Mouse (Mus musculus): ENCODE data around the gene Tecpr2. TPM values are rescaled to one million over a fixed set of nuclear protein-coding genes. Genes with fewer than 3 reads are reported as not detected.

Gene Tecpr2
- polyA plus RNA-seq, 1 experiment from 2014 or later = 1.8 TPM

GRCm38 (mm10) chr12:110935983-110936620 lies 47.0 kb downstream of the Tecpr2 start:
- H3K4me1 ChIP-seq (replicated peaks; ENCODE audit: insufficient read depth, low read length) = no peaks in the 10 kb centered on the region
- peak; percentile 90 for DNase-seq (ENCODE audit: low spot score)
- no peak overlapping the region for H3K4me3 ChIP-seq (replicated peaks; ENCODE audit: low read depth, low read length)
- H3K4me2 ChIP-seq (ENCODE audit: low read length) = no peak overlapping the region
- H3K9ac ChIP-seq (ENCODE audit: low read depth, low read length) = no peak overlapping the region
- no peak overlapping the region for H3K27ac ChIP-seq
- H3K36me3 ChIP-seq (ENCODE audit: insufficient read depth, low read length) = peaks cover 14% of the 10 kb centered on the region; the same call in 1 of the 2 replicates
- no peaks in the 10 kb centered on the region for H3K9me3 ChIP-seq (replicated peaks; ENCODE audit: low read length)
- 61% methylated on average over 9 of the region's 9 CpGs for WGBS
- no peaks in the 10 kb centered on the region for H3K27me3 ChIP-seq (ENCODE audit: insufficient read depth, low read length)
- TF ChIP-seq CTCF (IDR thresholded peaks at IDR 0.05; ENCODE audit: low read depth) = peak; percentile 87
- ATAC-seq (replicated peaks; ENCODE audit: low FRiP score, low read depth) = peak; percentile 85

GRCm38 (mm10) chr12:110937496-110937895 lies 48.4 kb downstream of the Tecpr2 start:
- H3K4me1 ChIP-seq (replicated peaks; ENCODE audit: insufficient read depth, low read length) = no peaks in the 10 kb centered on the region
- no peak overlapping the region for H3K4me3 ChIP-seq (replicated peaks; ENCODE audit: low read depth, low read length)
- TF ChIP-seq CTCF (IDR thresholded peaks at IDR 0.05; ENCODE audit: low read depth) = no peak
- H3K27ac ChIP-seq = no peak overlapping the region
- H3K36me3 ChIP-seq (ENCODE audit: insufficient read depth, low read length) = peaks cover 15% of the 10 kb centered on the region; the same call in 1 of the 2 replicates
- H3K9me3 ChIP-seq (replicated peaks; ENCODE audit: low read length) = no peaks in the 10 kb centered on the region
- H3K9ac ChIP-seq (ENCODE audit: low read depth, low read length) = no peak overlapping the region
- 92% methylated on average over 5 of the region's 5 CpGs for WGBS
- H3K4me2 ChIP-seq (ENCODE audit: low read length) = no peak overlapping the region
- H3K27me3 ChIP-seq (ENCODE audit: insufficient read depth, low read length) = no peaks in the 10 kb centered on the region
- ATAC-seq (replicated peaks; ENCODE audit: low FRiP score, low read depth) (no peak), DNase-seq (ENCODE audit: low spot score) (no peak)

GRCm38 (mm10) chr12:110939385-110939784 lies 50.3 kb downstream of the Tecpr2 start:
- TF ChIP-seq CTCF (IDR thresholded peaks at IDR 0.05; ENCODE audit: low read depth) = no peak
- no peak overlapping the region for H3K9ac ChIP-seq (ENCODE audit: low read depth, low read length)
- 98% methylated on average over 5 of the region's 5 CpGs for whole genome bisulfite sequencing
- no peaks in the 10 kb centered on the region for H3K27me3 ChIP-seq (ENCODE audit: insufficient read depth, low read length)
- DNase-seq (ENCODE audit: low spot score) (no peak), ATAC-seq (replicated peaks; ENCODE audit: low FRiP score, low read depth) (no peak)
- H3K4me2 ChIP-seq (ENCODE audit: low read length) = no peak overlapping the region
- H3K4me3 ChIP-seq (replicated peaks; ENCODE audit: low read depth, low read length) = no peak overlapping the region
- no peaks in the 10 kb centered on the region for H3K4me1 ChIP-seq (replicated peaks; ENCODE audit: insufficient read depth, low read length)
- H3K27ac ChIP-seq = no peak overlapping the region
- no peaks in the 10 kb centered on the region for H3K9me3 ChIP-seq (replicated peaks; ENCODE audit: low read length)
- H3K36me3 ChIP-seq (ENCODE audit: insufficient read depth, low read length) = 0 out of 2 replicates have a peak, but pooled peaks cover 11% of the 10 kb centered on the region

GRCm38 (mm10) chr12:110940869-110941268 lies 51.8 kb downstream of the Tecpr2 start:
- WGBS = 85% methylated on average over 3 of the region's 3 CpGs
- Histone ChIP-seq H3K4me3 (replicated peaks; ENCODE audit: low read depth, low read length) (no peak overlapping the region), H3K9ac (ENCODE audit: low read depth, low read length) (no peak overlapping the region), H3K27ac (no peak overlapping the region), H3K36me3 (ENCODE audit: insufficient read depth, low read length) (peaks cover 14% of the 10 kb centered on the region; the same call in 1 of the 2 replicates), H3K4me2 (ENCODE audit: low read length) (no peak overlapping the region), H3K27me3 (ENCODE audit: insufficient read depth, low read length) (no peaks in the 10 kb centered on the region), H3K4me1 (replicated peaks; ENCODE audit: insufficient read depth, low read length) (no peaks in the 10 kb centered on the region), H3K9me3 (replicated peaks; ENCODE audit: low read length) (no peaks in the 10 kb centered on the region)
- DNase-seq (ENCODE audit: low spot score) (no peak), ATAC-seq (replicated peaks; ENCODE audit: low FRiP score, low read depth) (no peak)
- no peak for TF ChIP-seq CTCF (IDR thresholded peaks at IDR 0.05; ENCODE audit: low read depth)

GRCm38 (mm10) chr12:110946216-110946615 lies 57.2 kb downstream of the Tecpr2 start:
- 81% methylated on average over 7 of the region's 7 CpGs for WGBS
- Histone ChIP-seq H3K9me3 (replicated peaks; ENCODE audit: low read length) (no peaks in the 10 kb centered on the region), H3K4me2 (ENCODE audit: low read length) (no peak overlapping the region), H3K9ac (ENCODE audit: low read depth, low read length) (no peak overlapping the region), H3K4me3 (replicated peaks; ENCODE audit: low read depth, low read length) (no peak overlapping the region), H3K27me3 (ENCODE audit: insufficient read depth, low read length) (no peaks in the 10 kb centered on the region), H3K27ac (no peak overlapping the region), H3K36me3 (ENCODE audit: insufficient read depth, low read length) (peaks cover 20% of the 10 kb centered on the region), H3K4me1 (replicated peaks; ENCODE audit: insufficient read depth, low read length) (no peaks in the 10 kb centered on the region)
- DNase-seq (ENCODE audit: low spot score) = no peak
- ATAC-seq (replicated peaks; ENCODE audit: low FRiP score, low read depth) = no peak
- TF ChIP-seq CTCF (IDR thresholded peaks at IDR 0.05; ENCODE audit: low read depth) = no peak

GRCm38 (mm10) chr12:110948082-110948909 lies 59.2 kb downstream of the Tecpr2 start:
- H3K4me2 ChIP-seq (ENCODE audit: low read length) = no peak overlapping the region
- no peak overlapping the region for H3K9ac ChIP-seq (ENCODE audit: low read depth, low read length)
- no peak for TF ChIP-seq CTCF (IDR thresholded peaks at IDR 0.05; ENCODE audit: low read depth)
- 87% methylated on average over 6 of the region's 6 CpGs for WGBS
- no peak overlapping the region for H3K4me3 ChIP-seq (replicated peaks; ENCODE audit: low read depth, low read length)
- H3K27ac ChIP-seq = no peak overlapping the region
- DNase-seq (ENCODE audit: low spot score) (no peak), ATAC-seq (replicated peaks; ENCODE audit: low FRiP score, low read depth) (no peak)
- no peaks in the 10 kb centered on the region for H3K27me3 ChIP-seq (ENCODE audit: insufficient read depth, low read length)
- no peaks in the 10 kb centered on the region for H3K4me1 ChIP-seq (replicated peaks; ENCODE audit: insufficient read depth, low read length)
- H3K9me3 ChIP-seq (replicated peaks; ENCODE audit: low read length) = no peaks in the 10 kb centered on the region
- H3K36me3 ChIP-seq (ENCODE audit: insufficient read depth, low read length) = peaks cover 14% of the 10 kb centered on the region
